Mouse (Mus musculus): ENCODE data around the gene Treh.

- TF ChIP-seq POLR2A (IDR thresholded peaks at IDR 0.05; ENCODE audit: low read depth, low read length), result no peak
- TF ChIP-seq CTCF (IDR thresholded peaks at IDR 0.05; ENCODE audit: extremely low read depth, insufficient read depth, insufficient read length, insufficient replicate concordance), result no peak
Observed at GRCm38 (mm10) chr9:44719632-44720357, 46.8 kb downstream of the Treh start.
